Comparison of ENCODE assay signal across 17 mouse cellular contexts in genomic region chr11:84011050-84011449, GRCm38 (mm10). TPM values are rescaled to one million over a fixed set of nuclear protein-coding genes. Genes with fewer than 3 reads are reported as not detected.
DNase-seq lines count a peak whose midpoint lies in the region; ATAC-seq lines count a peak whose summit lies in the region.
"Had no signal": no experiment of that assay in that cellular context is flagged by ENCODE, and none has a peak within 500 bp of the region (broad histone marks: within the 10 kb centered on the region; RNA-seq: fewer than 3 reads in every experiment).

No protein-coding gene starts in this region.

- no peak for DNase-seq in frontal cortex, postnatal 14 days (ENCODE audit: low spot score in 2 of 2)
- peak; percentile 21 for DNase-seq in embryo, embryonic 9.5 days (ENCODE audit: extremely low spot score)
- DNase-seq in spleen, adult 12 weeks (ENCODE audit: low spot score): no peak
- DNase-seq in spleen, postnatal 36 days (ENCODE audit: low spot score in 2 of 2): no peak
- DNase-seq in kidney, adult 11 months: no peak
- DNase-seq: cerebellum, adult 9-11 months; heart, adult 18-20 months; heart, postnatal 14 days; kidney, adult 9 months; right cerebral cortex, postnatal 25 days had no signal

- no peak overlapping the region for H3K4me3 ChIP-seq in hindbrain, embryonic 12.5 days
- H3K4me3 ChIP-seq in midbrain, embryonic 15.5 days: no peak overlapping the region
- H3K4me3 ChIP-seq: embryonic facial prominence, embryonic 15.5 days; megakaryocyte, embryonic 14.5 days; stomach, embryonic 15.5 days had no signal

- peaks cover 24% of the 10 kb centered on the region for H3K4me1 ChIP-seq in hindbrain, embryonic 12.5 days
- peaks cover 38% of the 10 kb centered on the region for H3K4me1 ChIP-seq in midbrain, embryonic 15.5 days
- H3K4me1 ChIP-seq: stomach, embryonic 15.5 days had no signal

- H3K4me2 ChIP-seq in hindbrain, embryonic 12.5 days (replicated peaks): peak overlapping the region; percentile 23
- H3K4me2 ChIP-seq in midbrain, embryonic 15.5 days: peak overlapping the region; percentile 20; the same call in 1 of the 2 replicates
- H3K4me2 ChIP-seq: embryonic facial prominence, embryonic 15.5 days; liver, embryonic 11.5 days; stomach, embryonic 15.5 days had no signal

- peak; percentile 24; the same call in 1 of the 2 replicates for ATAC-seq in frontal cortex, adult (ENCODE audit: low TSS enrichment)
- ATAC-seq in hindbrain, embryonic 12.5 days (ENCODE audit: low FRiP score): no peak
- no peak for ATAC-seq in midbrain, embryonic 15.5 days (replicated peaks)

- H3K27me3 ChIP-seq in hindbrain, embryonic 12.5 days: no peaks in the 10 kb centered on the region
- no peaks in the 10 kb centered on the region for H3K27me3 ChIP-seq in midbrain, embryonic 15.5 days (replicated peaks)
- H3K27me3 ChIP-seq: embryonic facial prominence, embryonic 15.5 days; megakaryocyte, embryonic 14.5 days; stomach, embryonic 15.5 days had no signal

- H3K9ac ChIP-seq in hindbrain, embryonic 12.5 days: no peak overlapping the region
- H3K9ac ChIP-seq in midbrain, embryonic 15.5 days: no peak overlapping the region
- H3K9ac ChIP-seq: embryonic facial prominence, embryonic 15.5 days; stomach, embryonic 15.5 days had no signal

- no peak overlapping the region for H3K27ac ChIP-seq in hindbrain, embryonic 12.5 days
- peak overlapping the region; percentile 56; the same call in 1 of the 2 replicates for H3K27ac ChIP-seq in midbrain, embryonic 15.5 days
- H3K27ac ChIP-seq: embryonic facial prominence, embryonic 15.5 days; stomach, embryonic 15.5 days had no signal

- H3K9me3 ChIP-seq in hindbrain, embryonic 12.5 days (replicated peaks): no peaks in the 10 kb centered on the region
- no peaks in the 10 kb centered on the region for H3K9me3 ChIP-seq in midbrain, embryonic 15.5 days
- H3K9me3 ChIP-seq: embryonic facial prominence, embryonic 15.5 days; megakaryocyte, embryonic 14.5 days; stomach, embryonic 15.5 days had no signal

- peaks cover 35% of the 10 kb centered on the region for H3K36me3 ChIP-seq in hindbrain, embryonic 12.5 days
- H3K36me3 ChIP-seq in midbrain, embryonic 15.5 days (replicated peaks): peaks cover 11% of the 10 kb centered on the region; the same call in 1 of the 2 replicates

- WGBS in hindbrain, embryonic 12.5 days: 23% methylated on average over 12 of the region's 12 CpGs
- 6% methylated on average over 12 of the region's 12 CpGs for WGBS in midbrain, embryonic 15.5 days

RNA-seq across cellular contexts. Expression of gene Synrg, which starts 46.8 kb away (rescaled TPM):
- polyA plus RNA-seq in hindbrain, embryonic 12.5 days (2016; fragmentation: Nextera tagmentation; extraction: Ambion mirVana): 29.2 and 31.1 TPM in 2 replicates
- 29.9 and 33.1 TPM in 2 replicates for polyA plus RNA-seq in midbrain, embryonic 15.5 days (2015; fragmentation: Nextera tagmentation; extraction: Ambion mirVana)

RNA-seq across cellular contexts. Expression of gene Dusp14, which starts 58.0 kb away (rescaled TPM):
- polyA plus RNA-seq in hindbrain, embryonic 12.5 days (2016; fragmentation: Nextera tagmentation; extraction: Ambion mirVana): 11.8 and 11.9 TPM in 2 replicates
- 11.0 TPM in 2 replicates for polyA plus RNA-seq in midbrain, embryonic 15.5 days (2015; fragmentation: Nextera tagmentation; extraction: Ambion mirVana)
